Mouse (Mus musculus) spleen, postnatal 36 days (tissue): ENCODE data around the gene Mtcl1.
"Not testable (repeated sequence)": the region's sequence is repeated elsewhere in the genome, so short reads cannot be mapped to it uniquely, and the experiment has no call there.

Experiments used
- DNase-seq, 2 experiments: peaks; one replicate each; pipeline ENCODE4 v3.0.0; 2022; ENCODE audit warnings: low spot score in 2 of 2, mixed read lengths in 1 of 2

Mtcl1 gene

GRCm38 (mm10) chr17:66447978-66448377, 1.6 kb downstream of the Mtcl1 start:
- DNase-seq, result no peak

DNA sequence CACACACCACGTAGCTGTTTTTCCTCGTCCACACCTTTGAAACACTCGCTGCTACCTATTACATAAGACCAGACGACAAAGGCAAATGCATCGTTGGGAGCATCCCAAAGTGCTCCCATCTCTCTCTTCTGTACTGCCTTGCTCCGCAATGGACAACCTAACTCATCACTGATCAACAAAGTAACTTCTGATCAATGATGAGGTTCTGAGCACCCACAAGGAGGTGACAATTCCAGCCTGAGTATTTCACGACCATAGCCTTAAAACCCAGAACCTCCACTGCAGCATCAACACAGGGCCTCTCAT, 2.6 kb downstream of the Mtcl1 start:
- no peak for DNase-seq

DNA sequence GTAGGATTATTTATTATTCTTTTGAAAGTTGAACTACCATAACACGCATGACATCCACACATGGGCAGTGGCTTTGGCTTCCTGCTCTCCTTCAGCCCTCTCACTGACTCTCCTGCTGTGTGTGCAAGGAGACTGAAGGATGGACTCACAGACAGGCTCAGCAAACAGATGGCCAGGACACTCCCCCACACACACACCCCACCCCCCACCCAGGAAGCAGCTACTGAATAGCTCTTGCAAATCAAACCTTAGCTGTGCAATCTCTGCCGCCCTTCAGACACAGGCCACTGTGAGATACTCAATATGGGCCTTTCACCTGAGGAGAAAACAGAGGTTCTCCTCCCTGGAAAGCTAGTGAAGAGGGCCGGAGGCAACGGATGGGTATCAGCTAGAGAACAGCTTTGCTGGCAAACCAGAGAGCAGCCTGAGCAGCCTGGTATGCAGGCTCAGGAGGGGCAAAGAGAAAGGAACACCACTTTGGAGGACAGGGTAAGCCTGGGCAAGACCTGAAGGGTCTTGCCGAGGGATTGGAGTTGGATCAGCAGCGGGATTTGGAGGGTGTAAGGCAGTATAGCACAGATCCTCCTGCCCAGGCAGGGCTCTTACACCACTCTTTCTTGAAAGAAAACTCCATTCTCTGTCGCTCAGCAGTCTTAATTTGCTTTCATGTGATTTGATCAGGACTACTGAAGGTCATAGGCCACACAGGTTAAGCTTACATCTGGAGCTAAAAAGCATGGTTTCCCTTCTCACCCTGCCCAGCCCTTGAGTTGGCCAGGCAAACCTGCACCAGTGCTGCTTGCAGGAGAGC, 3.1 kb downstream of the Mtcl1 start:
- no peak for DNase-seq

DNA sequence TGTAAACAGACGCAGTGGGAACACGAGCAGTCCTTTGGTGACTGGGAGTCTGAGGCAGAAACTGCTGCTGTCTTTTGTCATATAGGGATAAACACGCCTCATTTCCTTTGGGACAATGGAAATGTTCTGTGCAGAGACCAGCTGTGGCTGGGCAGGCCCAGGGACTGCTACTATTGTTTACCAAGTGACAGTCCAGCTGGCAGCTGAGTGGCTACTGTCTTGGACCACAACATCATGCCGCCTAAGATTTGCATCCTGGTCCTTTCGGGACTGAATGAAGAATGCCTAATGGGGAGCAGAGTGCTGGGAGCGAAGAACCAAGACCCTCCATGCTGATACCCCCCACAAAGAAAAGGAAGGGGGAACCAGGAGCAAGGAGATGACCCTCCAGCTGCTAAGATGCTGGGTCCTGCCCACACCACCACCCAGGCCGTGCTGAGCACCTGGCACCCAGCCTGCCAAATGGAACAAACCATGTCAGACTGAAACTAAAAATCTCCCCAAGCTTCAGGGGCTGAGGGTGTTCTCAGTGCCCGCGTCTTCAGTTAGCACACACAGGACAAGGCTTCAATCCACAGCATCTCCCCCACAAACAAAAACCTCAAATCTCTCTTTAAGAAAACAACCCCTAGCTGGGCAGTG, 5.4 kb downstream of the Mtcl1 start:
- no peak for DNase-seq

DNA sequence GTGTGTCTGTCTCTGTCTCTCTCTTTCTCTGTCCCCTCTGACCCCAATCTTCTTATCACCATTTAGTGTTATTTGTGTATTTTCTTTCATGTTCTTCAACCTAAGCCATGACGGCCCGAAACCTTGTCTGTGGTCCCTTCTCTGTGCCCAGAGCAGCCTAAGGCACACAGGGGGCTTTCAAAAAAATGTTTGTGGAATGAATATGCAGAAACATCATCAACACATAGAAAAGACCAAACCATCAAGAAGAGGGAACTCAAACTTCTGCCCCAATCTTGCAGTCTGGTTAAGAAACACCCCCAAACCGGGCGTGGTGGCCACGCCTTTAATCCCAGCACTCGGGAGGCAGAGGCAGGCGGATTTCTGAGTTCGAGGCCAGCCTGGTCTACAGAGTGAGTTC, 9.7 kb downstream of the Mtcl1 start:
- no peak for DNase-seq

GRCm38 (mm10) chr17:66439051-66439753, 10.3 kb downstream of the Mtcl1 start:
- DNase-seq, result no peak

DNA sequence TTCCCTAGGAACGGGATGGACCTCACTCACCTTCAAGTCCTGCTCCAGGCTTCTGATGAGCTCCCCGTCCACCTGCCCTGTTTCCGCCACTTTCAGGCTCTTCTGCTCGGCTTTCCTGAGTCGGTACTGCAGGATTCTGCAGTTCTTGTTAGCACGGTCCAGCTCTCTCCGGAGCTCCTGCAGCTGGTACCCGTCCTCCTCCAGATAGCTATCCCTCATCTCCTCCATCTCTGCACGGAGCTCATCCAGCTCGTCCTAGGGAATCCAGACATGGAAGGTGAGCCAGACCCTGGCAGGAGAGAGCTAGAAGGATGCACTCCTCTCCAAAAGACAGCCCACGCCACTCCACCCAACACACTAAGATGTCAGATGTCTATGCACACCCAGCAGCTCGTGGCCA, 11.4 kb downstream of the Mtcl1 start:
- DNase-seq, result no peak

GRCm38 (mm10) chr17:66436811-66437210, 12.7 kb downstream of the Mtcl1 start:
- no peak for DNase-seq

- no peak for DNase-seq
Observed at GRCm38 (mm10) chr17:66435982-66436381, 13.6 kb downstream of the Mtcl1 start.

DNA sequence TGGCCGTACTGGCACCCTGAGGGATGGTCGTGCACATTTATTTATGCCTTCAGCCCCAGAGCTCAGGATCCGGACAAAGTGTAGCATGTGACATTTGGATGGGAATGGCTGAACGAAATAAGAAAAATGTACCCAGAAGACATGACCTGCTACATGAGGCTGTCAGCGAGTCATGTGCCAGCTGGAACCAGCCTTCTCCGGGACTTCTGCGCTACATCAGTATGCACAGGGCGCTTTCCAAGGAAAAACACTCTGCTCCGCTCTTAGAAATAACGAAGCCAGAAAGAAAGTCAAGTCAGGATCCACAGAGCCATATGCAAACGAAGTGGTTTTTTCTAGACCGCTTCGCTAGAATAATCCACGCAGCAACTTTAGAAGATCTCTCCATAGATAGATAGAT, 14.5 kb downstream of the Mtcl1 start:
- DNase-seq, result no peak

DNA sequence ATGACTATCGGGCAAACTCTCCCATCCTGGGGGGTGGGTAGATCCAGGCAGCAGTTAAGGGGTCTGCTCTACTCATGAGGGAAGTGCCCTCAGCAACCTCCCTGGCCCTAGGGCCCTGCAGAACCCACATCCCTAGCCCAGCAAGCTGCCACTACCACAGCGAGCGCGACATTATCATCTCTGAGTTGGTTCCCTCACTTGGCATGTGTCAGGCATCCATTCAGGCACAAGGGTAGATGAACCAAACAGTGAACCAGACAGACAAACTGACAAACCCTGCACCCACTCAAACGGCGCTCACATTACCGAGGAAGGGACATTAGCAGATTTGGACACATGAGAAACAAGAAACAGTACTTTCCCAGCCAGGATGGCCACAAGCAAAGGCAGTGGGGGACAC, 15.0 kb downstream of the Mtcl1 start:
- no peak for DNase-seq

- DNase-seq, result not testable (repeated sequence)
Observed at GRCm38 (mm10) chr17:66424601-66425000, 24.9 kb downstream of the Mtcl1 start.

DNA sequence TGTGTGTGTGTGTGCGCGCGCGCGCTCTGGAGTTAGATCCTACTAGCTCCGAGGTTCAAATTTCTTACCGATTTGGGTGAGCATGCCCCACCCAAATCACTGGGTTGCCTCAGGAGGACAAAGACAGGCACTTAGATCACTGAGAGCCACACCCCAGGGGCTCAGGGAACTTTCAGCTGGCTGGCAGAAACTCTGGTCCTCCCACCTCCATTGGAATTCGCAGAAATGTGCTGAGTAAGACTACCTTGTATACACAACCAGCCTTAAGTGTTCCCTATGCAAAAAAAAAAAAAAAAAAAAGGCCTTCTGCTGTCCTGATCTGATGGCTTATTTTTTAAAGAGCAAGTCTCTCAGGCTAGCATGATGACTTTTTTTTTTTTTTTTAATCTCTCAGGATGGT, 30.1 kb downstream of the Mtcl1 start:
- no peak for DNase-seq

- DNase-seq, result no peak
Observed at GRCm38 (mm10) chr17:66417748-66418147, 31.8 kb downstream of the Mtcl1 start.

- DNase-seq, result no peak
Observed at GRCm38 (mm10) chr17:66417329-66417728, 32.2 kb downstream of the Mtcl1 start.

- no peak for DNase-seq
Observed at GRCm38 (mm10) chr17:66416841-66417313, 32.7 kb downstream of the Mtcl1 start.

GRCm38 (mm10) chr17:66416436-66416835, 33.1 kb downstream of the Mtcl1 start:
- DNase-seq, result no peak

DNA sequence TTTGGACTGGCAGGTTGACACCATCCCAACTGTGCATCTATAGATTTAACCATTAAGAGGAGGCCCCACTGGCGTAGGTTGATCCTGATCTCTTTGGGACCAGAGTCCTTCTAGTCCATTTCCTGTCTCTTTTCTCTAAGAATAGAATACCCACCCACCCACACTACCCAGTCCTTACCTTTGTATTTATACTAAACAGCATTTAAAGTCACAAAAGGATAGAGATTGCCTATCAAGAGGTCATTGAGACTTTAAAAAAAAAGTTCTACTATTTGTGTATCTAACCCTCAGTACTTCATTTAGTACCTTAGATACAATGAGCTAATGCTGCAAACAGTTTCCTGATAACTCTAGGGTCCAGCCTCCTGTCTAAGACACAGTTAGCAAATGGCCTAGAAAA, 35.2 kb downstream of the Mtcl1 start:
- no peak for DNase-seq

GRCm38 (mm10) chr17:66412155-66412970, 37.2 kb downstream of the Mtcl1 start:
- no peak for DNase-seq

DNA sequence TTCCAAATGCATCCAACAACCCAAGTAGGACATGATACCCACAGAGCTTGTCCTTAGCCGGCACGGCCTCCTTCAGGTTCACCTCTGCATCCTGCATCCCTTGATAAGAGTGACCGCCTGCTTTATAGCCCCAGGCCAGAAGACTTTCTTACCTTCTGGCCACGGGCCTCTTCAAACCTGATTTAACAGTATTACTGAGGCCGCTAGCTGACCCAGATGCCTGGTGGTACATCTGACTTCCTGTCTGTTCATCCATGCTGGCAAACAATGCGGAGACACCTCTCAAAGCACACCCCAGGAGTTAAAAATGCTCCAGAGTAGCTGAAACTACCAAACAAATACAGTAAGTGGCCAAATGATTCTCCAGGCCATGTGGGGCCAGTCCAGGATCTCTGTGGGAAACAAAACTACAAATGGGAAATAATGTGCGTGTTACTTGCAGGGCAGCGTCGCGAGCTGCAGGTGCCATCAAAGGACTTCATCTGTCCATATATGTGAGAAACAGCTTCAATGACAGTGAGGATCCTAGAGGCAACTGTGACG, 38.6 kb downstream of the Mtcl1 start:
- DNase-seq, result no peak

- no peak for DNase-seq
Observed at GRCm38 (mm10) chr17:66409070-66409605, 40.4 kb downstream of the Mtcl1 start.
